Mouse (Mus musculus) cerebellum, adult 2 months (tissue): Measurements from ENCODE around the gene Arhgef33. TPM values are rescaled to one million over a fixed set of nuclear protein-coding genes. Genes with fewer than 3 reads are reported as not detected.

Source experiments
- DNase-seq, 2 experiments: peaks; one replicate each; pipeline ENCODE4 v3.0.0; 2021
- H3K27ac ChIP-seq: fragments of 200-500 bp; 2 replicates; pipeline ENCODE4 v1.5.1; 2012; ENCODE audit warnings: low read length, control low read depth, inconsistent platforms; ENCODE audit not compliant: insufficient read depth
- H3K27me3 ChIP-seq: fragments of 200-500 bp; 2 replicates; pipeline ENCODE4 v1.6.1; 2012; ENCODE audit warnings: inconsistent platforms, mild to moderate bottlenecking, low read length, moderate library complexity; ENCODE audit not compliant: control insufficient read depth, insufficient read depth
- H3K4me1 ChIP-seq: fragments of 200-500 bp; 2 replicates; pipeline ENCODE4 v1.6.1; 2011; ENCODE audit warnings: low read length; ENCODE audit not compliant: control insufficient read depth, insufficient read depth
- H3K4me3 ChIP-seq: fragments of 200-500 bp; replicated peaks from 2 replicates; pipeline ENCODE3; 2011; ENCODE audit warnings: mild to moderate bottlenecking, low read depth, low read length, control low read depth; ENCODE audit not compliant: insufficient read depth
- CTCF ChIP-seq: fragments of 200-500 bp; IDR thresholded peaks from 2 replicates; pipeline ENCODE4 v1.5.1; 2011; ENCODE audit warnings: low read depth, mild to moderate bottlenecking, control low read depth, low read length, moderate library complexity, borderline replicate concordance; ENCODE audit not compliant: insufficient read depth
- POLR2A ChIP-seq: fragments of 200-500 bp; IDR thresholded peaks from 2 replicates; pipeline ENCODE4 v1.6.1; 2011; ENCODE audit warnings: low read length, control low read depth, borderline replicate concordance; ENCODE audit not compliant: insufficient read depth
- WGBS: fragments of 180-500 bp; shearing (Covaris S2); methylation state at CpG from one replicate; pipeline ENCODE4 v1.1.7; 2018; 5-methylcytosine and 5-hydroxymethylcytosine counted together
- polyA plus RNA-seq: library from polyadenylated mRNA; depleted of rRNA; stranded (reverse); fragments of >200 nt; gene quantifications from 2 replicates; pipeline ENCODE4 v1.2.3, GENCODE M21; 2012

Gene Arhgef33
- polyA plus RNA-seq, 1 experiment, result 173 TPM

DNA sequence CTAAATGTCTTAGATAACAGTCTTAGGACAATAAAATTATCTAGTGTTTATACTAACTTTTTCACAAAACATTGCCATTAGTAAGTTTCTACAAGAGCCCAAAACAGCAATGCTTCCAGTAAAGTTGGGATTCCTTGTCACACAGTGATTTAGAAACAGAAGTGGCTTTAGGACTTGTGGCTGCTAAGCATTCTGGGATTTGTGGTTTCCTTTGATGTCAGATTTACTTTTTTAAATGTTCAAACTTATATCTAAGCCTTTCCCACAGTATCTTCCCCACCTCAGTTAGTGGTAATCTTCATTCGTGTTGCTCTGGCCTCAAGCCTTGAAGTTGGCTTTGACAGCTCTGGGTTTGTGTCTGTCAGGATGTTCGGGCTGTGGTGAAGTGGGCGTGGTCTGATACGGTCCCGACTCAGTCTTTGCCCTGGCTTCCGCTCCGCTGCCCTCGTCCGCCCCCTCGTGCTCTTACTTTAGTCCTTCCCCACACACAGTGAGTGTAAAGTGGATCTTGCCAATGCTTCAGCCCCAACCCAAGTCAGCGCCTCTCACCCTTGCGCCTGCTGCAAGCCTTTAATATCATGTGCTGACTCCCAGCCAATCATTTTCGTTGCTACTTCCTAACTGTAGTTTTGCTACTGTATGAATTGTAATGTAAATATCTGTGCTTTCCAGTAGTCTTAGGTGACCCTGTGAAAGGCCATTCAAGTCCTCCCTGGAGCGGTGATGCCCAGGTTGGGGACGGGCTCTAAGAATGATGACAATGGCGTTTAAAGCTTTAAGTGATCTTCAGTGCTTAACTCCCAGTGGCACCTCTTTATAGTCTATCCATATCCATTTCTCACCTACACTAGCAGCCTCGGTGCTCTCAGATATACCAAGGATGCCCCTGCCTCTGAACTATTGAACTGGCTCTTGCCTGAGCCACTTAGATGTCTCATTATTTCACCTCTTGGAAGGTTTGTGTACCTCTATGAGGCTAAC is 84.5 kb downstream of the Arhgef33 start:
- DNase-seq, result peak in 1 of 2 experiments; percentile 6
- H3K27ac ChIP-seq, result no peak overlapping the region
- peak overlapping the region; percentile 53 for H3K4me3 ChIP-seq
- no peaks in the 10 kb centered on the region for H3K27me3 ChIP-seq
- H3K4me1 ChIP-seq, result peaks cover 6% of the 10 kb centered on the region; the same call in 1 of the 2 replicates
- 14% methylated on average over 17 of the region's 17 CpGs for WGBS
- TF ChIP-seq CTCF, result no peak
- TF ChIP-seq POLR2A, result no peak

DNA sequence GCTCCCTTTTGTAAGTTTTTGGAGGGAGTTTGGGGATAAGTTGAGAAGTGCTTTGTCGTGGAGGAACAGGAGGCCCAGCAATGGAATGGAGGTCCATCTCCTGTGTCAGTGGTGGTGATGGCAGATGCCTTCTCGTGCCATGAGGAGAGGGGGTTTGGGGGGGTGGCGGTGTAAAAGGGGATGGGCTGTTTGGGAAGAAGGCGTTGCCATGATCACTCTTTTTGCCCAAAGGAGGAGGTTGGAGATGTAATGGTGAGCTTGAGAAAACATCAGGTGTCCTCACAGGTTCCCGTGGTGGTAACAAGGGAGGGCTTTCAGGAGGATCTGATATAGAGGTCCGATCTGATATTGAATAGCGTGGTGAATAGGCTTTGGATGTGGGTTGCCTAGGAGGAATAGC is 91.0 kb downstream of the Arhgef33 start:
- no peaks in the 10 kb centered on the region for H3K27me3 ChIP-seq
- no peak for TF ChIP-seq CTCF
- no peak for TF ChIP-seq POLR2A
- DNase-seq, result no peak
- 92% methylated on average over 7 of the region's 7 CpGs for WGBS
- no peak overlapping the region for H3K4me3 ChIP-seq
- H3K4me1 ChIP-seq, result no peaks in the 10 kb centered on the region
- H3K27ac ChIP-seq, result no peak overlapping the region

DNA sequence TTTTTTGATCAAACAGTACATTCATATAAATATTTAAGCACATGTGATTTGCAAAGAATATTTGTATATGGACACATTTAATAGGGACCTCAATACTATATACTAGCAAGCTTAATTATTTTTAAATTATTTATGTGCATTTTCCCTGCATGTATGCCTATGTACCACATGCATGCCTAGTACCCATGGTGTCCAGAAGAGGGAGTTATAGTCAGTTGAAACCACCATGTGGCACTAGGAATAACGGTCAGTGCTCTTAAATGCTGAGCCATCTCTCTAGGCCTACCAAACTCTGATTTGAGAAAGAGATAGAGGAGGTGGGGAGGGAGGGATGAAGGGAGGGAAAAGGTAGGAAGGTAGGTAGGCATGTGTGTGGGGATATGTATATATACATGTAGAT is 104.0 kb downstream of the Arhgef33 start:
- Histone ChIP-seq H3K27ac (no peak overlapping the region), H3K4me3 (no peak overlapping the region), H3K27me3 (no peaks in the 10 kb centered on the region), H3K4me1 (no peaks in the 10 kb centered on the region)
- TF ChIP-seq POLR2A (no peak), CTCF (no peak)
- 35% methylated on average over 1 of the region's 1 CpGs for WGBS
- no peak for DNase-seq

DNA sequence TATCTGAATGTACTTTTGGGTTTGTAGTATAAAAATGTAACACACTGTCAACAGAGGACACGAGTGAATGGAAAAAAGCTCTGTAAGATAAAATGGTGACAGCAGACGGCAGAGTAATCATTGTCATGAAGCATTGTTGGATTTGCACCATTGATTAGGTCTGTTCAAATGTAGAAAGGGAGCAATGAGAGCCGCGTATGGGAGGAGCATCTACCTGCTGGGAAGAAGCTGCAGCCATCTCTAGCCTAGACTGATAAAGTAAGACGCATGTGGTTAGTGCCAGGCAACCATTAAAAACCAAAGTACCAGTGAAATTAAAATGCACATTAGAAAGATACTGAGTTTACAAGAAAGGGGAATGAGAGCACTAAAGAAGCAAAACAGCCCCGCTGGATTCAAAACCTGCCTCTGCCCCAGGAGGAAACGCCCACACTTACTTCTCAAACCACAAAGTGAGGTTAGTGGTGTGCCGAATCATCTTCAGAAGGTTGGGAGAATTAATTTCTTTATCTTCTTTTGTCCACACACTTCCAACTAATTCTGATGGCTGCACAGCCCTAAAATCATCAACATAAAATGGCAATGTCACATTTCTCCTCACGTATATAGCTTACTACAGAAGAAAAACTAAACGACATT is 111.5 kb downstream of the Arhgef33 start:
- no peak for DNase-seq
- H3K27me3 ChIP-seq, result no peaks in the 10 kb centered on the region
- no peaks in the 10 kb centered on the region for H3K4me1 ChIP-seq
- H3K4me3 ChIP-seq, result no peak overlapping the region
- TF ChIP-seq POLR2A (no peak), CTCF (no peak)
- 81% methylated on average over 10 of the region's 10 CpGs for WGBS
- H3K27ac ChIP-seq, result no peak overlapping the region

DNA sequence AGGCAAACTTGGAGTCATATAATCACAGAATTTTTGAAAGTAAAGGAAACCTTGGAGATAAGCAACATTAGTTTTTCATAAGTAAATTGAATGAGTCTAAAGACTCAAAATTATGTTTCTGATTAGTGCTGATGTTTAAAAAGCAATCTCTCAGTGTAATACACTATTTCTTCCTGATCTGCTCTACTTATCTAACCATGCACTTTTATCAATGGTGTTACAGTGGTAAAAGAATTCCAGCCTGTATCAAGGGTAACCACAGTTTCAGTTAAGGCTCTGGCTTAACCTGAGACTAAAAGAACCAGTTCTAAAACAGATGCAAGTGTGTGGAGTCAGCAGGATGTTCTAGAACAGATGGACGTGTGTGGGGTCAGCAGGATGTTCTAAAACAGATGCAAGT is 113.8 kb downstream of the Arhgef33 start:
- no peak overlapping the region for H3K4me3 ChIP-seq
- no peaks in the 10 kb centered on the region for H3K27me3 ChIP-seq
- no peak for TF ChIP-seq POLR2A
- TF ChIP-seq CTCF, result no peak
- DNase-seq, result no peak
- no peak overlapping the region for H3K27ac ChIP-seq
- H3K4me1 ChIP-seq, result no peaks in the 10 kb centered on the region
- WGBS, result 97% methylated on average over 1 of the region's 1 CpGs

DNA sequence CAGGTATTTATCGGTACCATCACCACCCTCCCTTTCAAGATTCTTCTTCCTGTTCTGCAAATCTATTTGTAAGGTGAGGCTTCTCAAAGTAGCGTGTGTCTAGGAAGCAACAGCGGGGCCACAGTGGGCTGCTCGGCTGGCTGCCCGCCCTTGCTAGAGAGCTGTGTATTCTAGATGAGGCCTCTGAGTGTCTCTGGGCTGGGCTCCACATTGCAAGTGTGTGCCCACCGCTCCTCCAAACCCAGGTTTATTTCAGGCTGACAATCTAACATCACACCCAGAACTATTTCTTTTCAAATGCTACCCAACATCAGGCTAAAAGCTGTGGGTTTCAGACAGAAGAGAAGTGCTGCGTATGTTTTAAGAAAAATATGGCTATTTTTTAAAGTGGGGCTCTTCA is 119.0 kb downstream of the Arhgef33 start:
- no peak for DNase-seq
- TF ChIP-seq POLR2A (no peak), CTCF (no peak)
- Histone ChIP-seq H3K4me1 (no peaks in the 10 kb centered on the region), H3K4me3 (no peak overlapping the region), H3K27ac (no peak overlapping the region), H3K27me3 (no peaks in the 10 kb centered on the region)
- 88% methylated on average over 7 of the region's 7 CpGs for WGBS

DNA sequence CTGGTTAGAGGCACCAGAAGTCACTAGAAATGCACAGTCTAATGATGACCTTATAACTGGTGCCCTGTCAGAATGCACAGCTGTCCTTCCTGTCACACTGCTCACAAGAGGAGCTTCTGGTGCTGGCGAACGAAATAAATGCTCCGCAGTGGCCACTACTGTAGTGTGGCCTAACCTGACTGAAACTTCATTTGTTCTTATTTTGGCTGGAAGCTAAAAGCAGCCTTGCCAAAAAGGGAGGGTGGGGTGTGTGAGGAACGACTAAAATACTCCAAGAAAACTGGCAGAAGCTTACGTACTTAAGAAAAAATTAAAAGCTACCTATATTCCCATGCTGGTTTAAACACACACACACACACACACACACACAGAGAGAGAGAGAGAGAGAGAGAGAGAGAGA is 119.7 kb downstream of the Arhgef33 start:
- DNase-seq, result no peak
- Histone ChIP-seq H3K27ac (no peak overlapping the region), H3K4me3 (no peak overlapping the region), H3K27me3 (no peaks in the 10 kb centered on the region), H3K4me1 (no peaks in the 10 kb centered on the region)
- TF ChIP-seq POLR2A (no peak), CTCF (no peak)
- WGBS, result 34% methylated on average over 5 of the region's 5 CpGs

DNA sequence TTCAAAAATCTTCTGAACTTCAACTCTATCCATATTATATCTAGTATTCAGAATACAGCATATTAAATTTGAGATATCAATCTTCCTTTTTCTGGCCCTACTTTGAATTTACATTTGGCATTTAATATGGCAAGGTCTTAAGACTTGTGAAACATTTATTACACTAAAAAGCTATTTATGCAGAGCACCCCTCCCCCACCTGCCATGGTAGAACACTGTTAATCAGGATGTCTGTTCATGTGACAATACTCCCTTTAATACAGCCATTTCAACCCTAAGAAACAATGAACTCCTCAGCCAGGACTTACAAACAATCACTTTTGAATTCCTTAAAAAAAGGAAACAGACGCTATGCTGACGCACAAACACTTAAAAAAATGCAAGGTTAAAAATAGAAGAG is 120.8 kb downstream of the Arhgef33 start:
- H3K27ac ChIP-seq, result no peak overlapping the region
- WGBS, result 85% methylated on average over 2 of the region's 2 CpGs

More for the DNA sequence above, 120.8 kb downstream of the Arhgef33 start:
- DNase-seq, result no peak
- Histone ChIP-seq H3K4me3 (no peak overlapping the region), H3K4me1 (no peaks in the 10 kb centered on the region), H3K27me3 (no peaks in the 10 kb centered on the region)
- TF ChIP-seq POLR2A (no peak), CTCF (no peak)
